Mouse (Mus musculus) hindbrain, embryonic 14.5 days (tissue): Measurements from ENCODE around the gene Atp5b. TPM values are rescaled to one million over a fixed set of nuclear protein-coding genes. Genes with fewer than 3 reads are reported as not detected.
A peak's percentile ranks its signal among the peaks of the same experiment; 100 is the strongest.

ENCODE experiments used
- ATAC-seq: fragments of 200-750 bp; cut with Nextera tagmentation; 2 replicates; pipeline ENCODE4 v1.8.0; 2017; ENCODE audit warnings: moderate number of reproducible peaks, mild to moderate bottlenecking, moderate TSS enrichment, moderate library complexity; ENCODE audit not compliant: low FRiP score
- DNase-seq: peaks from one replicate; pipeline ENCODE4 v3.0.0-alpha.2; 2015; ENCODE audit warnings: low spot score
- H3K27ac ChIP-seq: fragments of 300-500 bp; sonication (generic); 2 replicates; pipeline ENCODE4 v1.5.1; 2014; ENCODE audit warnings: mild to moderate bottlenecking, moderate library complexity
- H3K27me3 ChIP-seq: fragments of 300-500 bp; sonication (generic); 2 replicates; pipeline ENCODE4 v1.6.1; 2014; ENCODE audit warnings: mild to moderate bottlenecking, low read length, mixed read lengths; ENCODE audit not compliant: control insufficient read depth, insufficient read depth
- H3K36me3 ChIP-seq: fragments of 300-500 bp; sonication (generic); replicated peaks from 2 replicates; pipeline ENCODE4 v1.6.1; 2014; ENCODE audit not compliant: control insufficient read depth, insufficient read depth
- H3K4me1 ChIP-seq: fragments of 300-500 bp; sonication (generic); replicated peaks from 2 replicates; pipeline ENCODE4 v1.6.1; 2014; ENCODE audit warnings: antibody characterized with exemption, low read length, mixed read lengths; ENCODE audit not compliant: control insufficient read depth, insufficient read depth
- H3K4me2 ChIP-seq: fragments of 300-500 bp; sonication (generic); replicated peaks from 2 replicates; pipeline ENCODE4 v1.6.1; 2014; ENCODE audit warnings: mild to moderate bottlenecking, moderate library complexity
- H3K4me3 ChIP-seq: fragments of 300-500 bp; sonication (generic); replicated peaks from 2 replicates; pipeline ENCODE4 v1.5.1; 2014; ENCODE audit warnings: mild to moderate bottlenecking, low read length
- H3K9ac ChIP-seq: fragments of 300-500 bp; sonication (generic); 2 replicates; pipeline ENCODE4 v1.6.1; 2014
- H3K9me3 ChIP-seq: fragments of 300-500 bp; sonication (generic); 2 replicates; pipeline ENCODE4 v1.6.1; 2016; ENCODE audit warnings: low read length; ENCODE audit not compliant: control insufficient read depth
- WGBS: fragments of 180-500 bp; shearing (Covaris S2); extraction: QIAGEN DNeasy Blood & Tissue Kit; methylation state at CpG from one replicate; pipeline ENCODE4 v1.1.7; 2014; 5-methylcytosine and 5-hydroxymethylcytosine counted together
- polyA plus RNA-seq: library from polyadenylated mRNA; unstranded; fragments of >200 nt; fragmentation: Nextera tagmentation; extraction: Ambion mirVana; gene quantifications from 2 replicates; pipeline ENCODE4 v1.2.1, GENCODE M21; 2014

Gene Atp5b
- polyA plus RNA-seq, 1 experiment from 2014 or later: 2,242 TPM

- peak overlapping the region; percentile 57 for H3K4me3 ChIP-seq
- H3K27me3 ChIP-seq: no peaks in the 10 kb centered on the region
- DNase-seq (peak; percentile 74), ATAC-seq (peak; percentile 56)
- under 1% methylated on average over 58 of the region's 88 CpGs for WGBS
- peak overlapping the region; percentile 79 for H3K4me2 ChIP-seq
- peaks cover 30% of the 10 kb centered on the region for H3K4me1 ChIP-seq
- peak overlapping the region; percentile 79 for H3K27ac ChIP-seq
- peaks cover 30% of the 10 kb centered on the region for H3K36me3 ChIP-seq
- no peaks in the 10 kb centered on the region for H3K9me3 ChIP-seq
- H3K9ac ChIP-seq: peak overlapping the region; percentile 70
Measured at GRCm38 (mm10) chr10:128092506-128093495, 9.7 kb downstream of the Atp5b start.

- Histone ChIP-seq H3K36me3 (peaks cover 21% of the 10 kb centered on the region), H3K27ac (peak overlapping the region; percentile 79), H3K27me3 (no peaks in the 10 kb centered on the region), H3K4me2 (peak overlapping the region; percentile 79), H3K9me3 (no peaks in the 10 kb centered on the region), H3K4me3 (peak overlapping the region; percentile 57), H3K9ac (peak overlapping the region; percentile 70), H3K4me1 (peaks cover 39% of the 10 kb centered on the region)
- DNase-seq (peak; percentile 29), ATAC-seq (no peak)
- WGBS: 21% methylated on average over 13 of the region's 13 CpGs
Measured at GRCm38 (mm10) chr10:128093496-128094294, 10.6 kb downstream of the Atp5b start.

GRCm38 (mm10) chr10:128094340-128094968 is 11.4 kb downstream of the Atp5b start:
- ATAC-seq: no peak
- Histone ChIP-seq H3K4me2 (peak overlapping the region; percentile 79), H3K4me3 (peak overlapping the region; percentile 57), H3K27me3 (no peaks in the 10 kb centered on the region), H3K27ac (no peak overlapping the region), H3K9me3 (no peaks in the 10 kb centered on the region), H3K36me3 (peaks cover 14% of the 10 kb centered on the region), H3K9ac (peak overlapping the region; percentile 31; the same call in 1 of the 2 replicates), H3K4me1 (peaks cover 42% of the 10 kb centered on the region)
- 10% methylated on average over 19 of the region's 19 CpGs for WGBS
- peak; percentile 56 for DNase-seq

DNA sequence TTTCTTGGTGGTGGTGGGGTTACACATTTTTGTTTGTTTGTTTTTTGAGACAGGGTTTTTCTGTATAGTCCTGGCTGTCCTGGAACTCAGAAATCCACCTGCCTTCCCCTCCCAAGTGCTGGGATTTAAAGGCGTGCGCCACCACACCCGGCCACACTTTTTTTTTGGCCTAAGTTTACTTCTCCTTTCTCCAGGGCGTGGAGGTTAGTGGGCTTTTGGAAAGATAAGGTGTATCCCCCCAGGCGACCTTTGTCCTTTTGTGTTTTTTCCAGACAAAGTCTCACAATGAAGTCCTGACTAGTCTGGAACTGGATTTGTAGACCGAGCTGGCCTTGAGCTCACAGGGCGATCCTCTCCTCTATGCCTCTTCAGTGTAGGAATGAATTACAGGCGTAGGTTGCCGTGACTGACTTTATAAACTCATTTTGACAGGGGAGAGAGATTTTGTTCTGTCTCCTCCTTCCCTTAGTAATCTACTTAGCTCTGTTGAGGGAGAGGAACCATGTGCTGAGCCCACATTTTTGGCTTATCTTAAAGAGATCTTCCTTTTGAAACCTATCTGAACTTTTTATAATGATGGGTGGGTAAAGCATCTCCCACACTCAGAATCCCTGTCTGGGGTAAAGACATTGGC is 12.0 kb downstream of the Atp5b start:
- no peaks in the 10 kb centered on the region for H3K27me3 ChIP-seq
- no peak for ATAC-seq
- WGBS: 33% methylated on average over 9 of the region's 9 CpGs
- peaks cover 42% of the 10 kb centered on the region for H3K4me1 ChIP-seq
- DNase-seq: no peak
- H3K4me3 ChIP-seq: no peak overlapping the region
- H3K27ac ChIP-seq: no peak overlapping the region
- H3K4me2 ChIP-seq: peak overlapping the region; percentile 79
- peaks cover 7% of the 10 kb centered on the region for H3K36me3 ChIP-seq
- no peak overlapping the region for H3K9ac ChIP-seq
- H3K9me3 ChIP-seq: no peaks in the 10 kb centered on the region

DNA sequence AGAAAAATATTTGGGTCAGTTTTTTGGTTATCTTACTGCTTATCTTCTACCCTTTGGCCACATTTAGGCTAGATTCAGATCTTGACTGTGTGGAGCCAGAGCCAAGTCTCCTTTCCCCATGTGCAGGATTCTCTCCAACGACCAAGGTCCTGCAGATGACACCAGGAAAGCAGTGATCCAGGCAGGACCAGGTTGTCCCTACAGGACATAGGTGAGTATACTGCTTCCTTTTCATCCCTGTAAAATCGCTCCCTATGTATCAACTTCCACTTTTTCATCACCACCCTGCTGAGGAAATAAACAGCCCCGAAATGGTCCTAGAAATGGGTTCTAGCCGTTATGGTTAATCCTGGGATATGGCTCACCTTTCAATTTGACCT is 13.2 kb downstream of the Atp5b start:
- peak overlapping the region; percentile 16; the same call in 1 of the 2 replicates for H3K4me2 ChIP-seq
- ATAC-seq (no peak), DNase-seq (no peak)
- H3K27me3 ChIP-seq: no peaks in the 10 kb centered on the region
- H3K4me3 ChIP-seq: peak overlapping the region; percentile 76
- no peaks in the 10 kb centered on the region for H3K36me3 ChIP-seq
- no peaks in the 10 kb centered on the region for H3K9me3 ChIP-seq
- no peak overlapping the region for H3K27ac ChIP-seq
- H3K9ac ChIP-seq: no peak overlapping the region
- 18% methylated on average over 4 of the region's 4 CpGs for WGBS
- H3K4me1 ChIP-seq: peaks cover 35% of the 10 kb centered on the region

DNA sequence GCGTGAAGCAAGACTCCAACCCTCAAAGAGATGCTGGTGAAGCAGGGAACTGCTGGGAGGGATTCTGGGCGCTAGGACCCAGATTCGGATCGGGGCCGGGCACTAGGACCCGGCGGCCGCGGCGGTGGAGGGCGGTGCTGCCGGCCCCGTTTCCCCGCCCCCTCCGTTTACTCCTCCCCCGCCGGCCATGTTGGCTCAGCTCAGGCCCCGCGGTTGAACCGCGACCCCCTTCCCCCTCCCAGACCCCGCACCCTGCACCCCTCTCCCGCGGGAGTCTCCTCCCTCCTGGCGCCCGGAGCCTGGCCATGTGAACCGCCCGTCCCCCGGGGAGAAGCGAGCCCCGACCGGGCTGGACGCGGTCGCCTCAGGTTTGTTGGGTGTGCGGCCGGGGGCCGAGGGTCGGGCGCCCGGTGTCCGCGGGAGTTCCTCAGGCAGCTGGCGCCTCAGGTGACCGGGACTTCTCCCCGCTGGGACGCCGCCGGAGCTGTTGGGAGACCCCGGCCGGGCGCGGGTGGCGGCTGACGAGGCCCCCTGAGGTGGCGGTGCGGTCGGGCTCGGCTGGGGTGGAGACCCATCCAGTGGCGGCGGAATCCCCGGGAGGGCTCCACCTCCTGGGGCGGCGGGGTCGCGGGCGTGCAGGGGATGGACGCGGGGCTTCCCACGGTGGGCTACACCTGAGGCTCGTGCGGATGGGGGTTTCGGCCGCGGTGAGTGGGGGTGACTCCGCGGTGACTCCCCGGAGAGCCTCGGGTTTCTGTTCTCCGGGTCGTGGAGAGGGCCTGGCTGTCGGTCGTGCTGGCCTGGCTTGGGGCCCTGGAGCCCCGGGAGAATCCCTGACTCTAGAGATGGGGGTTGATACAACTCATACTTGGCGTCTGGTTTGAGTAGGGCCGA is 13.9 kb downstream of the Atp5b start:
- H3K9ac ChIP-seq: peak overlapping the region; percentile 86
- WGBS: 2% methylated on average over 81 of the region's 86 CpGs
- DNase-seq (peak; percentile 88), ATAC-seq (peak; percentile 74)
- H3K4me2 ChIP-seq: peak overlapping the region; percentile 82
- peak overlapping the region; percentile 83 for H3K27ac ChIP-seq
- H3K9me3 ChIP-seq: no peaks in the 10 kb centered on the region
- peak overlapping the region; percentile 76 for H3K4me3 ChIP-seq
- peaks cover 29% of the 10 kb centered on the region for H3K4me1 ChIP-seq
- no peaks in the 10 kb centered on the region for H3K27me3 ChIP-seq
- no peaks in the 10 kb centered on the region for H3K36me3 ChIP-seq

DNA sequence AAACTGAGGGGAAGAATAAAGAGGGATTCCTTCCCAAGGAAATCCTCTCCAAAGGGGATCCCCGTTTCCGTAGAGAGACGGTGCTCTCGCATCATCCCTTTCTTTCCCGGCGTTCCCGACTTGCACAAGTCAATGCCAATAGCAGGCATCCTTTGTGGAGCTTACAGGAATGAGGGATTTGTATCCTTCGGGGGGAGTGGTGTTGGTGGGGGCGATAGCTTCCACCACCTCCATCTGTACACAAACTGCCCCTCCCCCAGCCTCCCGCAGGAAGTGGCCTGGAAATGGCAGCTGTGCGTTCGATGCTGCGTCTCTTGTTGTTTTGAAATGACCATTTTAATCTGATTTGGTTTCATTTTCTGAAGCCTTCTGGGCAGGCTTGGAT is 14.5 kb downstream of the Atp5b start:
- Histone ChIP-seq H3K9ac (peak overlapping the region; percentile 86), H3K9me3 (no peaks in the 10 kb centered on the region), H3K4me3 (peak overlapping the region; percentile 76), H3K27ac (peak overlapping the region; percentile 83), H3K36me3 (no peaks in the 10 kb centered on the region), H3K4me2 (peak overlapping the region; percentile 82), H3K4me1 (peaks cover 25% of the 10 kb centered on the region), H3K27me3 (no peaks in the 10 kb centered on the region)
- no peak for ATAC-seq
- DNase-seq: peak; percentile 44
- 0% methylated on average over 13 of the region's 13 CpGs for WGBS

GRCm38 (mm10) chr10:128110103-128110761 is 27.2 kb downstream of the Atp5b start:
- no peak overlapping the region for H3K9ac ChIP-seq
- ATAC-seq: no peak
- WGBS: 90% methylated on average over 4 of the region's 4 CpGs

More at GRCm38 (mm10) chr10:128110103-128110761, 27.2 kb downstream of the Atp5b start:
- Histone ChIP-seq H3K4me2 (no peak overlapping the region), H3K27ac (no peak overlapping the region), H3K27me3 (no peaks in the 10 kb centered on the region), H3K4me1 (no peaks in the 10 kb centered on the region), H3K4me3 (no peak overlapping the region), H3K9me3 (no peaks in the 10 kb centered on the region), H3K36me3 (peaks cover 68% of the 10 kb centered on the region)
- DNase-seq: no peak
